Mouse (Mus musculus): ENCODE results near the gene Lpcat3. TPM values are rescaled to one million over a fixed set of nuclear protein-coding genes. Genes with fewer than 3 reads are reported as not detected.
"Not testable (repeated sequence)": the region's sequence is repeated elsewhere in the genome, so short reads cannot be mapped to it uniquely, and the experiment has no call there.

Gene Lpcat3
- polyA plus RNA-seq, 1 experiment from 2014 or later, result 52.0 TPM

DNA sequence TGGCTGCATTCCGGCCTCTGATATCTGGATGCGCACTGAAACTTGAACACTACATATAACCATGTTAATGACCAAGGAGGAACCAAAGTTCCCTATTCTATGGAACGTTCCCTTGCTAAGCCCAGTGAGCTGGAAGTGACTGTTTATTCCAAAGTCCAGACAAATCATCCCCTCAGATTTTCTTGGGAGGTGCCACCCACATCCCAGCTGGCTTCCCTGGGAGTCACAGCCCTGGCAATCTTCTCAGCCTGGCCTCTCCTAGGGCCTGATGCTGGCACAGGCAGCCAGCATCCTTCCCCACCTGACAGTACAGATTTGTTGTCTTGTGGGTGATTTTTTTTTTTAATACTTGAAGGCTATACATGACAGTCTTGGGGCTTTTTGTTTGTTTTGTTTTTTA, 16.7 kb downstream of the Lpcat3 start:
- H3K4me3 ChIP-seq, result no peak overlapping the region
- H3K27me3 ChIP-seq, result no peaks in the 10 kb centered on the region
- H3K27ac ChIP-seq, result no peak overlapping the region
- H3K36me3 ChIP-seq, result peaks cover 2% of the 10 kb centered on the region
- H3K4me1 ChIP-seq, result no peaks in the 10 kb centered on the region
- H3K9me3 ChIP-seq, result no peaks in the 10 kb centered on the region
- no peak overlapping the region for H3K9ac ChIP-seq
- no peak overlapping the region for H3K4me2 ChIP-seq
- ATAC-seq (ENCODE audit: insufficient number of reproducible peaks, insufficient read depth, low FRiP score, low TSS enrichment, low read depth), result no peak
- 86% methylated on average over 3 of the region's 3 CpGs for WGBS

DNA sequence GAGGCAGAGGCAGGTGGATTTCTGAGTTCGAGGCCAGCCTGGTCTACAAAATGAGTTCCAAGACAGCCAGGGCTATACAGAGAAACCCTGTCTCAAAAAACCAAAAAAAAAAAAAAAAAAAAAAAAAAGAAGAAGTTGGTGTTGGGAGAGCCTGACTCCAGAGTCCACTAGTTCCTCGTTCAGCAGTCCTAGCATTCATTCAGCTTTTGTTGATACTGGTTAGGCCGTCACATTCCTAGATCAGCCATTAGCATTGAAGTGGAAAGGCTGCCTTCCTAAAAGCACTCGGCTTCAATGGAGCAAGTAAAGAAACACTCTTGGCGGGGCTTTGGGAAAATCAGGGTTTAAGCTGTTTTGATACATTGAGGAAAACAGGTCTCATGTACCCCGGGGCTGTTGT, 19.5 kb downstream of the Lpcat3 start:
- not testable (repeated sequence) for H3K27ac ChIP-seq; H3K36me3 ChIP-seq; H3K4me3 ChIP-seq; H3K9me3 ChIP-seq; ATAC-seq (ENCODE audit: insufficient number of reproducible peaks, insufficient read depth, low FRiP score, low TSS enrichment, low read depth); H3K9ac ChIP-seq; H3K4me2 ChIP-seq; H3K27me3 ChIP-seq; H3K4me1 ChIP-seq
- WGBS, result 69% methylated on average over 6 of the region's 6 CpGs

DNA sequence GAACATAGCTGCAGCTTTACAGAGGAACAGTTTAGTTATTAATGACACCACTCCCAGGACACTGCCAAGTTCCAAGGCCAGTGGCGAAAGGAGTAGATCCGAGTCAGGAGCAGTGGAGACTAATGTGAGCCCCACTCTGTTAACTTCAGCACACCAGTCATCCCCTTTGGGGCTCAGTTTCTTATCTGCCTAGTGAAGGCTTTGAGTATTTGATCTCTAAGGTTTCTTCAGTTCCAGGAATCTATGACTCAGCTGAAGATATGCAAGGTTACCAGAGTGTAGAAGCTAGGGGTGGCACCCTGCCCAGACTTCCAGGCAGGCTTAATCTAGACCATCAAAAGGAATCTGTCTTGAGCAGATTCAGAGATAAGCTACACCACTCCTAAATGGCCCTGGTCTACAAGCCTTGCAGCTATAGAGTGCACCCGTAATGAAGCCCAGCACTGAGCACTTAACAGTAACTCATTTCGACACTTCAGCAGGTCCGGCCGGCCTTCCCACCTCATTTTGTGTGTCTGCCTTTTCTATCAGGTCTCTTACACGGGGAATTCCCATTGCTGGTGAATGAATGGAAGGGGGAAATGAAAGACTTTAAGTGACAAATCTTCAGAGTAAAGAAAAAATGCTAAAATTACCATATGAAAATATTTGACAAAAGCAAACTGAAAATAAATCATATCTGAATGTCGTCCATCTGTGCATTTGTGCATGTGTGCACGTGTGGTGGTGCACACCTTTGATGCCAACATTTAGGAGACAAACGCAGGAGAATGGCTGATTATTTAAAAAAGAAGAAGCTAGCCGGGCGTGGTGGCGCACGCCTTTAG, 21.0 kb downstream of the Lpcat3 start:
- no peak for ATAC-seq (ENCODE audit: insufficient number of reproducible peaks, insufficient read depth, low FRiP score, low TSS enrichment, low read depth)
- 77% methylated on average over 14 of the region's 14 CpGs for WGBS
- Histone ChIP-seq H3K4me1 (no peaks in the 10 kb centered on the region), H3K9ac (no peak overlapping the region), H3K27ac (no peak overlapping the region), H3K4me2 (no peak overlapping the region), H3K27me3 (no peaks in the 10 kb centered on the region), H3K36me3 (no peaks in the 10 kb centered on the region), H3K9me3 (no peaks in the 10 kb centered on the region), H3K4me3 (no peak overlapping the region)

DNA sequence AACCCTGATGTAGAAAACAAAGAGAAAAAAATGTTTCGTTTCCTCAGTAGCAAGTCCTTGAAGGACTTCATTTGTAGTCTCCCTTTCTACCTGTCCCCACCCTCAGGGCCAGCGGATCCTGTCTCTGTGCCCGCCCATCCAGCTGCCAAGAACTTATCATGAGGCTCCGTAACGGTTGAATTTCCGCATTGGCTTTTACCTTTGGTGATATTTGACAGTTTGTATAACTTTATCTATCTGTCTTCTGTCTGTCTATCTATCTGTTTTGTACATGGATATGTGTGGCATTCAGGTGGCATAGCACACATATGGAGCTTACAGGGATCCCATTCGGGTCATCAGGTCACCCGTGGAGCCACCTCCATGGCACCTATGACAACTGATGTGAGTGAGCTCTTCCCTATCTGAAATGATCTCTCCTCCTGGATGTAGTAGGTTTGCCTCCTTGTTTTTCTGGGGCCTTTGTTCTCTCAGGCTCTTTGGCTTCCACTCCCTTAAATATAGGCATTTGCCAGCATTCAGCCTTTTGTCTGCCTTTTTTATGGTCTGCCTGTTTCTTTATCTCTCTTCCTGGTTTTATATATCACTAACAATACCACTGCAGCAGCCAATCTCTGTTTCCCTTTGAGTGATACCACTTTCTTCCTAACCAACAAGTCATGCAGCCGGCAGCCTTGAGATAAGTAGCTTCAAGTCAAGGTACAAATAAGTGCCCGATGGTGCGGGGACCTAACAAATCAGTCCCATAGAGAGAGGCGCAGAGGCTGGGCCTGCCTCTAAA, 23.0 kb downstream of the Lpcat3 start:
- Histone ChIP-seq H3K4me1 (no peaks in the 10 kb centered on the region), H3K9ac (no peak overlapping the region), H3K9me3 (no peaks in the 10 kb centered on the region), H3K36me3 (no peaks in the 10 kb centered on the region), H3K4me2 (no peak overlapping the region), H3K27ac (no peak overlapping the region), H3K27me3 (no peaks in the 10 kb centered on the region), H3K4me3 (no peak overlapping the region)
- 93% methylated on average over 12 of the region's 12 CpGs for WGBS
- ATAC-seq (ENCODE audit: insufficient number of reproducible peaks, insufficient read depth, low FRiP score, low TSS enrichment, low read depth), result no peak

DNA sequence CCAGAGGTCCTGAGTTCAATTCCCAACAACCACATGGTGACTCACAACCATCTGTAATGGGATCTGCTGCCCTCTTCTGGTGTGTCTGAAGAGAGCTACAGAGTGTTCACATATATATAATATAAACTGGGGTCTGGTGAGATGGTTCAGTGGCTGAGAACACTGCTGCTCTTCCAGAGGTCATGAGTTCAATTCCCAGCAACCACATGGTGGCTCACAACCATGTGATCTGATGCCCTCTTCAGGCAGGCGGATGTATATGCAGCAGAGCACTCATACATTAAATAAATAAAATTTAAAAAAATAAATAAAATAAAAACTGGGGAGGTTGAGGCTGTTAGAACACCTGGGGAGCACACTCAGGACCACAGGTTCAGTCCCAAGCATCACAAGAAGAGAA, 23.8 kb downstream of the Lpcat3 start:
- H3K9ac ChIP-seq; H3K4me3 ChIP-seq; ATAC-seq (ENCODE audit: insufficient number of reproducible peaks, insufficient read depth, low FRiP score, low TSS enrichment, low read depth); H3K27ac ChIP-seq; H3K4me1 ChIP-seq; H3K27me3 ChIP-seq; H3K36me3 ChIP-seq; H3K4me2 ChIP-seq; H3K9me3 ChIP-seq: not testable (repeated sequence)
- 79% methylated on average over 1 of the region's 1 CpGs for WGBS

DNA sequence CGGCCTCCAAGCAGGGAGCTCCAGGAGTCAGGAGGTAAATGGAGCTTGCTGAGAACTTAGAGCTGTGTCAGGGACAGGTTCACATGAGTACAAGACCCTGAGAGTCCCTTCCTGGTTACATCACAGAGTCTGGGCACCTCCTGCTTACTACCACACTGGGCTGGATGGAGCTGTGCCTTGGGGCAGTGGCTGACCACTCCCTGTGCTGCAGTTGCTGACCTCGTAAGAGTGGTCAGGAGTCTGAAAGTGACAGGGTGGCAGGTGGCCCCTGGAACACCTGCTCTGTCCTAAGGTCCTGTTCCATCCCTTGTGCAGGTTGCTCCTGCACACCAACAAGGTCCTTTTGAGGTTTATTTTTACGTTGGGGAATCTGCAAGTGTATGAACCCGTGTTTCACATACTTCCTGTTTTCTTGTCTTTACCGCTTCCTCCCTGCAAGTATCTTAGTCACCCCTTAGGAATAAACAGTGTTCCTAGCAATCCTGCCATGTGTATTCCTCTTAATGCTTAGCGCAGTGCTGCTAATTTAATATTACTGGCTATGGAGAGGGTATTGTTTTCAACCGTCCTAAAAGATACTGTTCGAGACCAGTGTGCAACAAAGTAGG, 25.4 kb downstream of the Lpcat3 start:
- H3K27ac ChIP-seq, result no peak overlapping the region
- no peak overlapping the region for H3K4me3 ChIP-seq
- H3K36me3 ChIP-seq, result no peaks in the 10 kb centered on the region
- no peak for ATAC-seq (ENCODE audit: insufficient number of reproducible peaks, insufficient read depth, low FRiP score, low TSS enrichment, low read depth)
- H3K27me3 ChIP-seq, result no peaks in the 10 kb centered on the region
- H3K4me2 ChIP-seq, result no peak overlapping the region
- 82% methylated on average over 8 of the region's 8 CpGs for WGBS
- no peaks in the 10 kb centered on the region for H3K4me1 ChIP-seq
- H3K9me3 ChIP-seq, result no peaks in the 10 kb centered on the region
- H3K9ac ChIP-seq, result no peak overlapping the region

DNA sequence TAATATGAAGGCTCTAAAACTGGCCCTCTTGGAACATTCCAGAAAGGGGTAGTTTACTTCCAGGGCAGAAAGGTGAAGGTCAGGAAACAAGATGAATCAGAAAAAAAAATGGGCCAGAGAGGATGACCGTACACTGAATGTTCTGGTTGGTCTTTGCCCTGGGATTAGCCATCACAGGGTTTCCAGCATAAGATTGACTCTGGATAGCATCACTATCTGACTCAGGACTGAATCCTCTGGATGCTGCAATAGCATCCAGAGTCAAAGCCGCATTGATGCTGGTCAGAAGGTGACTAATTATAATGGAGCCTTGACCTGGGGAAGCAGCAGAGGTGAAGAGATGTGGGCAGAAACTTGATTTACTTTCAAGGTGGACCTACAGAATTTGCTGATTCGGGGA, 26.2 kb downstream of the Lpcat3 start:
- H3K27me3 ChIP-seq, result no peaks in the 10 kb centered on the region
- no peaks in the 10 kb centered on the region for H3K36me3 ChIP-seq
- no peak overlapping the region for H3K4me2 ChIP-seq
- H3K4me3 ChIP-seq, result no peak overlapping the region
- peaks cover 2% of the 10 kb centered on the region; the same call in 1 of the 2 replicates for H3K4me1 ChIP-seq
- ATAC-seq (ENCODE audit: insufficient number of reproducible peaks, insufficient read depth, low FRiP score, low TSS enrichment, low read depth), result no peak
- H3K27ac ChIP-seq, result no peak overlapping the region
- H3K9ac ChIP-seq, result no peak overlapping the region
- H3K9me3 ChIP-seq, result no peaks in the 10 kb centered on the region
- WGBS, result 91% methylated on average over 3 of the region's 3 CpGs

DNA sequence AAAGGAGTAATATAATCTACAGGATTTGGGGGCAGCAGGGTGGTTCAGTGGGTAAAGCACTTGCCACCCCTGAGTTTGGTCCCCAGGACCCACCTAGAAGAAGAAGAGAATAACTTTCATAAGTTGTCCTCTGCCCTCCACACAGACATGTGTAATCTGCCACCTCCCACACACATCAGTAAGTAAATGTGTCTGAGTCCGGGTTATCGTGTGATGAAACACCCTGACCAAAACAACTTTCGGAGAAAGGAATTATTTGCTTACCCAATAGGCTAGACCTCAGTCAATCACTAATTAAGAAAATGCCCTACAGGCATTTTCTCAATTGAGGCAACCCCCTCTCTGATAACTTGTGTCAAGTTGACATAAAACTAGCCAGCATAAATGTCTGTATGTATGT, 27.7 kb downstream of the Lpcat3 start:
- Histone ChIP-seq H3K9me3 (no peaks in the 10 kb centered on the region), H3K4me2 (no peak overlapping the region), H3K27ac (no peak overlapping the region), H3K4me1 (peaks cover 4% of the 10 kb centered on the region; the same call in 1 of the 2 replicates), H3K36me3 (no peaks in the 10 kb centered on the region), H3K4me3 (no peak overlapping the region), H3K9ac (no peak overlapping the region), H3K27me3 (no peaks in the 10 kb centered on the region)
- WGBS, result 89% methylated on average over 3 of the region's 3 CpGs
- ATAC-seq (ENCODE audit: insufficient number of reproducible peaks, insufficient read depth, low FRiP score, low TSS enrichment, low read depth), result no peak

DNA sequence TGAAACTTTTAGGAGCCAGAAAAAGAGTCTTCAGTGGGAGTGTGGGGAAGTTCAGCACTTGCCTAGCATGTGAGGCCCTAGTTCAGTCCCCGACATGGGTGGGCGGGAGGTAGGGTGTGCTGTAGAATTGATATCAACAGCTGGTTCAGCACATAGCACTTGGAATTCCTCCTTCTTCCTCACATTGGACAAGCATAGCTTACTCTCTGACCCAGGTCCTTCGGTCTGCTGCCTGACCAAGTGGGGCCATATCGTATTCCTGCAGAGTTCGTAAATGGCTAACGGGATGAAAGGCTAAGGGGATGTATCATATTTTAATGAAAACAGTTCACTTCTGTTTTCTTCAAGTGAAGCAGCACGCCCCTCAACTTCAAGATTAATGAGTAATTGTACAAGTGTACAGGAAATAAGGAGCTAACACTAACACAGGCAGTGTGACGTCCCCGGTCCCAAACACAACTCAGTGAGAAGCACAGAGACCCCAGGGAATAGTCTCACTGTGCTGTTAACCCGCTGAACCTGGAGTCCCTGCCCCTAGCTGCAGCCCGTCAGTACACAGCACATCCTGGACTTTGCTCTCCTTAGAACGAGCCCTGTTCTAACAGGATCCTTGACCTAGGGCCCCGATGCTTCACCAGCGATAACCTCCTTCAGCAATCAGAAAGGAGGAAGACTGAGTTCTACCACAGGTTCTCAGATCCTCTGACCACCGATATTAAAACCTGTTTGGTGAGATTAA, 30.6 kb downstream of the Lpcat3 start:
- H3K9ac ChIP-seq, result no peak overlapping the region
- peaks cover 4% of the 10 kb centered on the region; the same call in 1 of the 2 replicates for H3K4me1 ChIP-seq
- no peak overlapping the region for H3K4me2 ChIP-seq
- ATAC-seq (ENCODE audit: insufficient number of reproducible peaks, insufficient read depth, low FRiP score, low TSS enrichment, low read depth), result no peak
- no peaks in the 10 kb centered on the region for H3K36me3 ChIP-seq
- H3K9me3 ChIP-seq, result no peaks in the 10 kb centered on the region
- H3K4me3 ChIP-seq, result no peak overlapping the region
- H3K27me3 ChIP-seq, result no peaks in the 10 kb centered on the region
- 60% methylated on average over 15 of the region's 15 CpGs for whole genome bisulfite sequencing
- H3K27ac ChIP-seq, result no peak overlapping the region

DNA sequence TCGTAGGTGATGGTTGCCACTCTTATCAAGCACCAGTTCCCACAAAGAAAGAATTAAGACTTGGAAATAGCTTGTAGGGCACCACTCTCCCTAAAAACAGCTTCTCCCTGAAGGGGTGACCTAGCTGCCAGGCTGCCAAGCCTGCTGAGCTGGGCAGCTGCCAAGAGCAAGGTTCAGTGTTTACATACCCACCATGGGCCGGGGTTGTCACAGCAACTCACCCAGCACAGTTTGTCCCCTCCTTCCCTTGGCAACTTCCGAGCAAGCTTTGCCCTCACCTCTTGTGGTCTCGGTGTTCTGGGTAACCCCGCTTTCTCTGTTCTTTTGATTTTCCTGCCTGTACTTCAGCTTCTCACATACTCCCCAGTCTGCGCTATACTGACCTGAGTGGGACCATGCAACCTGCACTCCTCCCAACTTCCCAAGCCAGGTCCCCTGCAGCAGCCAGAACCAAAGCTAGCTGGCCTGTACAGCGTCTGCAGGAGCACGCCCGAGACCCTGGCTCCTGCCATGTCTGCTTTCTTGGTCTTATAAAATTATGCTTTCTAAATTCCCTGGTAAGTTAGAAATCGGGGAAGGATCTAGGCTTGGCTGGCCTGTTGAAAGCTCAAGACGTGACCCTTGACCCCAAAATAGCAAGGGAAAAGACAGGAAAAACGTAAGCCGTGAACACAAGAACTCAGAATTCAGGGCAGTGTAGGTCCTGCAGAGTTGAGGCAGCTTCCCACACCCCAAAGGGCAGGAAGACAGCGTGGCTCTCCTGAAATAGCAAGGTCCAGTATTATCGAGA, 31.5 kb downstream of the Lpcat3 start:
- Histone ChIP-seq H3K4me2 (no peak overlapping the region), H3K9me3 (no peaks in the 10 kb centered on the region), H3K4me3 (no peak overlapping the region), H3K4me1 (peaks cover 4% of the 10 kb centered on the region; the same call in 1 of the 2 replicates), H3K27ac (no peak overlapping the region), H3K27me3 (no peaks in the 10 kb centered on the region), H3K9ac (no peak overlapping the region), H3K36me3 (peaks cover 9% of the 10 kb centered on the region)
- ATAC-seq (ENCODE audit: insufficient number of reproducible peaks, insufficient read depth, low FRiP score, low TSS enrichment, low read depth), result no peak; the same call in 1 of the 2 replicates
- WGBS, result 75% methylated on average over 15 of the region's 15 CpGs
